In the genomic region with DNA sequence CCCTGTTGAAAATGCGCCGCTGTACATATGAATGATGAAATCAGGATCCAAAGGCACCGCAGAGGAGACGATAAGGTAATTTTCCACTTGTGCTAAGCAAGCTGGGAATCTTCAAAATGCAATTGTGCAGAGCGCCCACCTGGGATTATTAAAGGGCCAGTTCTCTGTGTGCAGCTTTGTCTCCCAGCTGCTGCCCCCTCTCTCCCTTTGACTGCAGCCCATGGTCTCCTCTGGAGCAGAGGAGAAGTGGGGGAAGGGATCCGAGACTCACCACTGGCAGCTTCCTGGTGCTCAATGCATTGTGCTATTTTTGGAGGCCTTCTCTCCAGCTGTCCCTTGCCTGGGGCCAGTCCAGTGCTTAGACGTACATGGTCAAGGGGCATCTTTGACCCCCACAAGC, we compare ENCODE assay signal across 10 mouse cellular contexts.
A peak's percentile ranks its signal among the peaks of the same experiment; 100 is the strongest.
DNase-seq lines count a peak whose midpoint lies in the region; ATAC-seq lines count a peak whose summit lies in the region.
"Had no signal": no experiment of that assay in that cellular context is flagged by ENCODE, and none has a peak within 500 bp of the region (broad histone marks: within the 10 kb centered on the region; RNA-seq: fewer than 3 reads in every experiment).

No protein-coding gene starts in this region.

- no peaks in the 10 kb centered on the region for H3K27me3 ChIP-seq in heart, embryonic 10.5 days (ENCODE audit: insufficient read depth, poor library complexity, severe bottlenecking)
- no peaks in the 10 kb centered on the region for H3K27me3 ChIP-seq in forebrain, embryonic 14.5 days (replicated peaks; ENCODE audit: control insufficient read depth, insufficient read depth, low read length)
- H3K27me3 ChIP-seq in limb, embryonic 10.5 days (ENCODE audit: low read depth, poor library complexity, severe bottlenecking): no peaks in the 10 kb centered on the region
- H3K27me3 ChIP-seq: Patski had no signal

- H3K4me1 ChIP-seq in heart, embryonic 10.5 days: peaks cover 27% of the 10 kb centered on the region
- peaks cover 7% of the 10 kb centered on the region for H3K4me1 ChIP-seq in forebrain, embryonic 14.5 days (ENCODE audit: control insufficient read depth, insufficient read depth, low read length)
- H3K4me1 ChIP-seq in limb, embryonic 10.5 days: peaks cover 9% of the 10 kb centered on the region

- no peak for DNase-seq in heart, embryonic 10.5 days (ENCODE audit: low spot score)
- no peak for DNase-seq in heart, postnatal 25 days (ENCODE audit: low spot score)
- DNase-seq in 3T3-L1 (ENCODE audit: low read depth, low spot score): peak; percentile 51
- peak; percentile 37 for DNase-seq in forebrain, embryonic 14.5 days (ENCODE audit: low spot score)
- DNase-seq in limb, embryonic 10.5 days (ENCODE audit: low spot score): no peak
- DNase-seq in thymus, postnatal 4 days: no peak
- DNase-seq in gastrocnemius, postnatal 14 days: no peak
- DNase-seq in left cerebral cortex, adult 9 months (ENCODE audit: low spot score in 2 of 2): no peak
- DNase-seq: B cell, adult 2 months had no signal

- peak overlapping the region; percentile 75 for H3K27ac ChIP-seq in heart, embryonic 10.5 days
- H3K27ac ChIP-seq in forebrain, embryonic 14.5 days (ENCODE audit: low read depth, low read length): peak overlapping the region; percentile 63
- H3K27ac ChIP-seq in limb, embryonic 10.5 days: peak overlapping the region; percentile 36; the same call in 1 of the 2 replicates

- 66% methylated on average over 7 of the region's 7 CpGs for WGBS in heart, embryonic 10.5 days
- WGBS in forebrain, embryonic 14.5 days: 44% methylated on average over 7 of the region's 7 CpGs
- WGBS in limb, embryonic 10.5 days: 85% methylated on average over 7 of the region's 7 CpGs

- H3K4me3 ChIP-seq in heart, embryonic 10.5 days: no peak overlapping the region
- H3K4me3 ChIP-seq in forebrain, embryonic 14.5 days (ENCODE audit: low read depth, low read length): no peak overlapping the region
- H3K4me3 ChIP-seq in limb, embryonic 10.5 days: no peak overlapping the region

- ATAC-seq in forebrain, embryonic 14.5 days: peak; percentile 29; the same call in 1 of the 2 replicates
- ATAC-seq: Patski had no signal

- no peaks in the 10 kb centered on the region for H3K9me3 ChIP-seq in heart, embryonic 10.5 days
- H3K9me3 ChIP-seq in forebrain, embryonic 14.5 days (replicated peaks; ENCODE audit: control insufficient read depth, low read length): no peaks in the 10 kb centered on the region
- H3K9me3 ChIP-seq in limb, embryonic 10.5 days (replicated peaks): no peaks in the 10 kb centered on the region

- H3K36me3 ChIP-seq in heart, embryonic 10.5 days: no peaks in the 10 kb centered on the region
- H3K36me3 ChIP-seq in forebrain, embryonic 14.5 days (ENCODE audit: control insufficient read depth, insufficient read depth, low read length): no peaks in the 10 kb centered on the region
- no peaks in the 10 kb centered on the region for H3K36me3 ChIP-seq in limb, embryonic 10.5 days

- no peak overlapping the region for H3K4me2 ChIP-seq in forebrain, embryonic 14.5 days (ENCODE audit: low read length)

- H3K9ac ChIP-seq in forebrain, embryonic 14.5 days (ENCODE audit: low read length): no peak overlapping the region; the same call in 1 of the 2 replicates

- intact Hi-C loops in heart, postnatal 25 days (cut with DNase I): no loop called here
- intact Hi-C loops in gastrocnemius, postnatal 14 days (cut with DNase I; ENCODE audit: low total_unique reads): no loop called here

Comparison
In these comparisons a context has a peak if more than half of its experiments do, and no peak if none do; other contexts are left out.
1. DNase-seq: peak in 3T3-L1 (single experiment) and forebrain, embryonic 14.5 days (single experiment); none in heart, embryonic 10.5 days (single experiment), heart, postnatal 25 days (single experiment), limb, embryonic 10.5 days (single experiment), thymus, postnatal 4 days (single experiment), gastrocnemius, postnatal 14 days (single experiment) and left cerebral cortex, adult 9 months (0 of 2).
2. Peak in every context shown above with its lines, with median percentiles within 50 percentile points of each other: H3K27ac ChIP-seq.